Mouse (Mus musculus): Measurements from ENCODE around the gene Hoxd3.

The Hoxd3 gene

GRCm38 (mm10) chr2:74777536-74778275, 66.0 kb downstream of the Hoxd3 start:
- no peak for DNase-seq (ENCODE audit: low spot score in 2 of 2)

- DNase-seq (ENCODE audit: low spot score in 2 of 2): no peak
These were observed 69.7 kb downstream of the Hoxd3 start for GRCm38 (mm10) chr2:74781386-74781785.

GRCm38 (mm10) chr2:74795531-74795930, 83.8 kb downstream of the Hoxd3 start:
- no peak for DNase-seq (ENCODE audit: low spot score in 2 of 2)
